In the genomic region with DNA sequence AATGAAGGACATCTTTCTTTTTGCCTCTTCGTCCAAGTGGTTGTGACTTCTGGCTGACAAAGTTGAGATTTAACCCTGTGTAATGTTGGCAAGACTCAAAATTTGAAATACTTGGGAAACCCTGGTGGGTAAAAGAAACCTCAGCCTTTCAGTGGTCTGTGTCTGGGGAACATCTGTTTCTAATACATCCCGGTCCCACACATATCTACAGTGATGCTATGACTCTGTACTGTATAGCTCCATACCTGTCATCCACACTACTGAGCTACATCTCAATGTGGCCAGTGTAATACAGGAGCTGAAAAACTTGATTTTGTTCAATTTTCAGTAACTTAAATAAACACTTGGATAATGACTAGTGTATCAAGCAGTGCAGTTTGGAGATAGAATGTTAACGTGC, we compare ENCODE assay signal across 21 mouse cellular contexts.
DNase-seq lines count a peak whose midpoint lies in the region; ATAC-seq and TF ChIP-seq lines count a peak whose summit lies in the region.
"Had no signal": no experiment of that assay in that cellular context is flagged by ENCODE, and none has a peak within 500 bp of the region (broad histone marks: within the 10 kb centered on the region; RNA-seq: fewer than 3 reads in every experiment).

No protein-coding gene starts in this region.

- H3K36me3 ChIP-seq in heart, adult 2 months (ENCODE audit: control insufficient read depth, insufficient read depth, low read length), result peaks cover 6% of the 10 kb centered on the region
- no peaks in the 10 kb centered on the region for H3K36me3 ChIP-seq in midbrain, embryonic 11.5 days (ENCODE audit: control insufficient read depth, insufficient read depth, low read length)
- H3K36me3 ChIP-seq in midbrain, embryonic 10.5 days, result no peaks in the 10 kb centered on the region
- no peaks in the 10 kb centered on the region for H3K36me3 ChIP-seq in embryonic facial prominence, embryonic 14.5 days (ENCODE audit: control insufficient read depth, insufficient read depth, low read length)
- no peaks in the 10 kb centered on the region for H3K36me3 ChIP-seq in liver, postnatal 0 days (replicated peaks; ENCODE audit: insufficient read depth, low read length)
- H3K36me3 ChIP-seq: forebrain, embryonic 10.5 days; heart, embryonic 15.5 days; hindbrain, embryonic 10.5 days; intestine, embryonic 15.5 days had no signal

- no peak for TF ChIP-seq CTCF in heart, adult 2 months (IDR thresholded peaks at IDR 0.05)
- no peak for TF ChIP-seq CTCF in liver, postnatal 0 days (IDR thresholded peaks at IDR 0.05; ENCODE audit: low read depth)

- H3K4me2 ChIP-seq in midbrain, embryonic 11.5 days, result no peak overlapping the region
- no peak overlapping the region for H3K4me2 ChIP-seq in embryonic facial prominence, embryonic 14.5 days (ENCODE audit: low read depth, low read length)
- H3K4me2 ChIP-seq in liver, postnatal 0 days (ENCODE audit: low read depth, low read length), result no peak overlapping the region
- H3K4me2 ChIP-seq: heart, embryonic 15.5 days; hindbrain, embryonic 14.5 days; intestine, embryonic 15.5 days had no signal

- H3K79me2 ChIP-seq in heart, adult 2 months (replicated peaks; ENCODE audit: control insufficient read depth, insufficient read depth, low read length), result no peaks in the 10 kb centered on the region

- ATAC-seq in midbrain, embryonic 11.5 days (ENCODE audit: low FRiP score), result no peak
- ATAC-seq in embryonic facial prominence, embryonic 14.5 days (ENCODE audit: low read depth), result peak; percentile 68; the same call in 1 of the 2 replicates
- ATAC-seq in liver, postnatal 0 days, result no peak
- no peak for ATAC-seq in monocyte, adult 5-6 weeks (replicated peaks; ENCODE audit: insufficient number of reproducible peaks, low FRiP score, low TSS enrichment, poor library complexity, severe bottlenecking)
- ATAC-seq: forebrain, embryonic 14.5 days; intestine, embryonic 15.5 days had no signal

- H3K4me1 ChIP-seq in heart, adult 2 months (ENCODE audit: control insufficient read depth, insufficient read depth, low read length), result peaks cover 5% of the 10 kb centered on the region
- no peaks in the 10 kb centered on the region for H3K4me1 ChIP-seq in midbrain, embryonic 11.5 days (ENCODE audit: control insufficient read depth, insufficient read depth, low read length)
- no peaks in the 10 kb centered on the region for H3K4me1 ChIP-seq in midbrain, embryonic 10.5 days
- H3K4me1 ChIP-seq in embryonic facial prominence, embryonic 14.5 days (ENCODE audit: control insufficient read depth, insufficient read depth, low read length), result peaks cover 15% of the 10 kb centered on the region
- H3K4me1 ChIP-seq in liver, postnatal 0 days (ENCODE audit: insufficient read depth), result no peaks in the 10 kb centered on the region
- H3K4me1 ChIP-seq: forebrain, embryonic 10.5 days had no signal

- H3K4me3 ChIP-seq in heart, adult 2 months, result peak overlapping the region; percentile 18
- H3K4me3 ChIP-seq in midbrain, embryonic 11.5 days (ENCODE audit: low read depth, low read length), result no peak overlapping the region
- H3K4me3 ChIP-seq in midbrain, embryonic 10.5 days, result no peak overlapping the region
- no peak overlapping the region for H3K4me3 ChIP-seq in embryonic facial prominence, embryonic 14.5 days (ENCODE audit: low read depth, low read length)
- no peak overlapping the region for H3K4me3 ChIP-seq in liver, postnatal 0 days (ENCODE audit: low read depth, low read length)
- H3K4me3 ChIP-seq: erythroblast, embryonic 14.5 days; forebrain, embryonic 10.5 days; heart, embryonic 15.5 days; hindbrain, embryonic 10.5 days; intestine, embryonic 15.5 days had no signal

- 75% methylated on average over 3 of the region's 3 CpGs for WGBS in heart, adult 2 months
- WGBS in midbrain, embryonic 11.5 days, result 86% methylated on average over 3 of the region's 3 CpGs
- WGBS in midbrain, embryonic 10.5 days, result 84% methylated on average over 3 of the region's 3 CpGs
- WGBS in embryonic facial prominence, embryonic 14.5 days, result 39% methylated on average over 3 of the region's 3 CpGs
- 81% methylated on average over 3 of the region's 3 CpGs for WGBS in liver, postnatal 0 days (ENCODE audit: insufficient replicate concordance)

- intact Hi-C loops in heart, adult 2 months (cut with DNase I), result loop anchor here (2.0 kb wide), 2 partner anchors 18 to 100 kb away; no protein-coding TSS in a partner anchor
- intact Hi-C loops in heart, postnatal 10 days (cut with DNase I), result loop anchor here (5.0 kb wide), 1 partner anchor 101 kb away; no protein-coding TSS in a partner anchor

- H3K27me3 ChIP-seq in heart, adult 2 months (ENCODE audit: control insufficient read depth, insufficient read depth, low read length), result no peaks in the 10 kb centered on the region
- H3K27me3 ChIP-seq in midbrain, embryonic 11.5 days (ENCODE audit: control insufficient read depth, insufficient read depth, low read length), result no peaks in the 10 kb centered on the region
- H3K27me3 ChIP-seq in midbrain, embryonic 10.5 days (ENCODE audit: low read depth, poor library complexity, severe bottlenecking), result no peaks in the 10 kb centered on the region
- no peaks in the 10 kb centered on the region for H3K27me3 ChIP-seq in embryonic facial prominence, embryonic 14.5 days (replicated peaks; ENCODE audit: control insufficient read depth, insufficient read depth, low read length)
- no peaks in the 10 kb centered on the region for H3K27me3 ChIP-seq in liver, postnatal 0 days (ENCODE audit: insufficient read depth, low read length)
- H3K27me3 ChIP-seq: heart, embryonic 15.5 days; intestine, embryonic 15.5 days had no signal

- H3K27ac ChIP-seq in heart, adult 2 months, result peak overlapping the region; percentile 84
- H3K27ac ChIP-seq in midbrain, embryonic 11.5 days (ENCODE audit: low read depth, low read length), result no peak overlapping the region
- no peak overlapping the region for H3K27ac ChIP-seq in midbrain, embryonic 10.5 days (replicated peaks)
- peak overlapping the region; percentile 67; the same call in 1 of the 2 replicates for H3K27ac ChIP-seq in embryonic facial prominence, embryonic 14.5 days (replicated peaks; ENCODE audit: low read depth, low read length)
- no peak overlapping the region for H3K27ac ChIP-seq in liver, postnatal 0 days (ENCODE audit: low read depth)
- H3K27ac ChIP-seq: forebrain, embryonic 10.5 days; heart, embryonic 15.5 days; hindbrain, embryonic 10.5 days; hindbrain, embryonic 14.5 days; intestine, embryonic 15.5 days had no signal

- H3K9me3 ChIP-seq in midbrain, embryonic 11.5 days (ENCODE audit: control insufficient read depth, low read length), result no peaks in the 10 kb centered on the region
- H3K9me3 ChIP-seq in midbrain, embryonic 10.5 days (replicated peaks), result no peaks in the 10 kb centered on the region
- H3K9me3 ChIP-seq in embryonic facial prominence, embryonic 14.5 days (ENCODE audit: control insufficient read depth, low read length), result no peaks in the 10 kb centered on the region
- no peaks in the 10 kb centered on the region for H3K9me3 ChIP-seq in liver, postnatal 0 days (ENCODE audit: low read length)
- H3K9me3 ChIP-seq: forebrain, embryonic 10.5 days; heart, embryonic 15.5 days; hindbrain, embryonic 10.5 days; intestine, embryonic 15.5 days had no signal

- DNase-seq in heart, adult 2 months, result no peak
- DNase-seq in heart, postnatal 10 days, result no peak
- DNase-seq in midbrain, embryonic 11.5 days (ENCODE audit: low spot score, missing footprints), result peak; percentile 68
- no peak for DNase-seq in midbrain, embryonic 10.5 days (ENCODE audit: low spot score)
- peak; percentile 35 for DNase-seq in embryonic facial prominence, embryonic 14.5 days (ENCODE audit: low spot score)
- DNase-seq in liver, postnatal 0 days, result no peak
- DNase-seq: adrenal gland, adult 2 months; adrenal gland, postnatal 25 days; cerebellum, adult 11 months; cerebellum, adult 8-10 months; cerebellum, postnatal 14 days; gastrocnemius, postnatal 36 days; kidney, adult 18-20 months had no signal

- H3K9ac ChIP-seq in heart, adult 2 months (ENCODE audit: low read depth, low read length), result no peak overlapping the region
- no peak overlapping the region for H3K9ac ChIP-seq in midbrain, embryonic 11.5 days (ENCODE audit: low read length)
- no peak overlapping the region for H3K9ac ChIP-seq in embryonic facial prominence, embryonic 14.5 days (ENCODE audit: low read depth, low read length)
- no peak overlapping the region for H3K9ac ChIP-seq in liver, postnatal 0 days (replicated peaks)
- H3K9ac ChIP-seq: heart, embryonic 15.5 days; hindbrain, embryonic 14.5 days; intestine, embryonic 15.5 days had no signal

- no peak for TF ChIP-seq EP300 in heart, adult 2 months (IDR thresholded peaks at IDR 0.05; ENCODE audit: insufficient read depth, low read depth, low read length)
- no peak for TF ChIP-seq EP300 in liver, postnatal 0 days (IDR thresholded peaks at IDR 0.05; ENCODE audit: low read depth)

- no peak for TF ChIP-seq POLR2A in heart, adult 2 months (IDR thresholded peaks at IDR 0.05; ENCODE audit: insufficient read depth, low read depth, low read length)

Comparison
In these comparisons a context has a peak if more than half of its experiments do, and no peak if none do; other contexts are left out.
1. DNase-seq: peak in midbrain, embryonic 11.5 days (single experiment) and embryonic facial prominence, embryonic 14.5 days (single experiment); none in heart, adult 2 months (0 of 2), heart, postnatal 10 days (0 of 2), midbrain, embryonic 10.5 days (single experiment) and liver, postnatal 0 days (single experiment).
2. H3K27ac ChIP-seq: peak in heart, adult 2 months (single experiment) and embryonic facial prominence, embryonic 14.5 days (single experiment); none in midbrain, embryonic 11.5 days (single experiment), midbrain, embryonic 10.5 days (single experiment) and liver, postnatal 0 days (single experiment).